Mouse (Mus musculus) lung, embryonic 14.5 days (tissue): ENCODE measurements around the gene Ubac2. TPM values are rescaled to one million over a fixed set of nuclear protein-coding genes. Genes with fewer than 3 reads are reported as not detected.
A peak's percentile ranks its signal among the peaks of the same experiment; 100 is the strongest.

Experiments used
- ATAC-seq: fragments of 200-750 bp; cut with Nextera tagmentation; 2 replicates; pipeline ENCODE4 v1.8.0; 2017; ENCODE audit warnings: mild to moderate bottlenecking, moderate TSS enrichment, moderate library complexity; ENCODE audit not compliant: insufficient read depth
- DNase-seq: peaks from one replicate; pipeline ENCODE4 v3.0.0-alpha.2; 2015
- H3K27ac ChIP-seq: fragments of 300-500 bp; sonication (generic); 2 replicates; pipeline ENCODE4 v1.5.1; 2014; ENCODE audit warnings: low read depth, mild to moderate bottlenecking, moderate library complexity
- H3K27me3 ChIP-seq: fragments of 300-500 bp; sonication (generic); 2 replicates; pipeline ENCODE4 v1.6.1; 2014; ENCODE audit warnings: low read length, control low read depth; ENCODE audit not compliant: insufficient read depth
- H3K36me3 ChIP-seq: fragments of 300-500 bp; sonication (generic); 2 replicates; pipeline ENCODE4 v1.6.1; 2014; ENCODE audit warnings: control low read depth; ENCODE audit not compliant: insufficient read depth
- H3K4me1 ChIP-seq: fragments of 300-500 bp; sonication (generic); 2 replicates; pipeline ENCODE4 v1.6.1; 2014; ENCODE audit warnings: antibody characterized with exemption, control low read depth; ENCODE audit not compliant: insufficient read depth
- H3K4me2 ChIP-seq: fragments of 300-500 bp; sonication (generic); 2 replicates; pipeline ENCODE4 v1.6.1; 2014; ENCODE audit warnings: mild to moderate bottlenecking
- H3K4me3 ChIP-seq: fragments of 300-500 bp; sonication (generic); 2 replicates; pipeline ENCODE4 v1.5.1; 2014; ENCODE audit warnings: low read depth, low read length
- H3K9ac ChIP-seq: fragments of 300-500 bp; sonication (generic); 2 replicates; pipeline ENCODE4 v1.6.1; 2014
- H3K9me3 ChIP-seq: fragments of 300-500 bp; sonication (generic); 2 replicates; pipeline ENCODE4 v1.6.1; 2016; ENCODE audit warnings: low read depth, low read length, control low read depth
- CTCF ChIP-seq: IDR thresholded peaks from 2 replicates; pipeline ENCODE4 v1.5.1; 2016; ENCODE audit warnings: antibody characterized with exemption, low read depth
- WGBS: fragments of 180-500 bp; shearing (Covaris S2); extraction: QIAGEN DNeasy Blood & Tissue Kit; methylation state at CpG from one replicate; pipeline ENCODE4 v1.1.7; 2014; 5-methylcytosine and 5-hydroxymethylcytosine counted together
- polyA plus RNA-seq: library from polyadenylated mRNA; unstranded; fragments of >200 nt; fragmentation: Nextera tagmentation; extraction: Ambion mirVana; gene quantifications from 2 replicates; pipeline ENCODE4 v1.2.1, GENCODE M21; 2014

Gene Ubac2
- polyA plus RNA-seq, 1 experiment from 2014 or later: 61.1 TPM

- Histone ChIP-seq H3K36me3 (no peaks in the 10 kb centered on the region), H3K4me2 (no peak overlapping the region), H3K4me3 (no peak overlapping the region), H3K27me3 (no peaks in the 10 kb centered on the region), H3K9me3 (no peaks in the 10 kb centered on the region), H3K27ac (no peak overlapping the region), H3K4me1 (peaks cover 4% of the 10 kb centered on the region; the same call in 1 of the 2 replicates), H3K9ac (no peak overlapping the region)
- DNase-seq (no peak), ATAC-seq (no peak)
- TF ChIP-seq CTCF: no peak
- 83% methylated on average over 4 of the region's 4 CpGs for WGBS
Measured at GRCm38 (mm10) chr14:121965461-121965860, 87.0 kb downstream of the Ubac2 start.

DNA sequence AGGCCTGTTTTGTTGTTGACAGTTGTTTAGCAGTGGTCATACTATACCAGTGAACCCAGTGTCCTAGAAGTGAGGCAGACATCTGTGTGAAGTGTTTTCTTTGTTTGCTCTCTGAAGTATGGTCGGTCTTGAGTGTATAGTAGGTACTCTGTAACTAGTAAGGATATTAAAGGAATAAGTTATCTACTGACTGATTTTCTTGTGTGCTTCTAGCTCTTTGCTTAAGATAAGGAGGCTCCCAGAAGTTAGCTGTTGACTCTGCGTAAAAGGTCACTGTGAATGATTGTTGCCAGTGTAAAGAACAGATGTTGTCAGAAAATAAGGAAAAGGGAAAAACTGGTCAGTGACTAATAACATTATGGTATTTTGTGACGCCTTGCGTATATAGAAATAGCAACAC lies 88.7 kb downstream of the Ubac2 start:
- Histone ChIP-seq H3K4me2 (no peak overlapping the region), H3K27me3 (no peaks in the 10 kb centered on the region), H3K9ac (no peak overlapping the region), H3K4me3 (no peak overlapping the region), H3K36me3 (no peaks in the 10 kb centered on the region), H3K4me1 (peaks cover 4% of the 10 kb centered on the region; the same call in 1 of the 2 replicates), H3K27ac (no peak overlapping the region), H3K9me3 (no peaks in the 10 kb centered on the region)
- DNase-seq (no peak), ATAC-seq (no peak)
- TF ChIP-seq CTCF: no peak
- WGBS: 58% methylated on average over 4 of the region's 4 CpGs

DNA sequence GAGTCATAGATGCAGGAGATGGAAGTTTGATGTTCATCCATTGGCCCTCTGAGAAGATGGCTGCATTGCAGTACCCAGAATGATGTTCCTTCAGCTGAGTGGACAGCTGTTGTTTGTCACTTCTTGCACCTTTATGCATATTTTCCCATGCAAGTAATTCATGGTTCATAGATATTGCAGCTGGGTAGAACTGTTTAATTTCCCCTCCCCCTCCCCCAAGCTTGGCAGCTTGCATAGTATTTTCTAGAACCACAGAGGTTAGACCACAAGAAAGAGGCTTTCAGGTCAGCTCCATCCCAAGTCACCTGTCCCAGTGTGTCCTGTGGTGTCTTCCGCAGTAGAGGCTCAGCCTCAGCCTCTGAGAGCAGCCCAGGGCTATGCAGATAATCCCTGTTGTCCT lies 92.0 kb downstream of the Ubac2 start:
- Histone ChIP-seq H3K9me3 (no peaks in the 10 kb centered on the region), H3K4me2 (no peak overlapping the region), H3K9ac (no peak overlapping the region), H3K27me3 (no peaks in the 10 kb centered on the region), H3K27ac (no peak overlapping the region), H3K36me3 (no peaks in the 10 kb centered on the region), H3K4me3 (no peak overlapping the region), H3K4me1 (no peaks in the 10 kb centered on the region)
- DNase-seq (no peak), ATAC-seq (no peak)
- TF ChIP-seq CTCF: no peak
- WGBS: 83% methylated on average over 1 of the region's 1 CpGs

GRCm38 (mm10) chr14:121973114-121973513 lies 94.7 kb downstream of the Ubac2 start:
- TF ChIP-seq CTCF: no peak
- no peak for DNase-seq
- H3K9ac ChIP-seq: no peak overlapping the region
- H3K4me1 ChIP-seq: no peaks in the 10 kb centered on the region
- no peak overlapping the region for H3K27ac ChIP-seq
- H3K9me3 ChIP-seq: no peaks in the 10 kb centered on the region
- H3K36me3 ChIP-seq: 0 out of 2 replicates have a peak, but pooled peaks cover 8% of the 10 kb centered on the region
- no peak overlapping the region for H3K4me2 ChIP-seq
- 86% methylated on average over 10 of the region's 10 CpGs for WGBS
- H3K27me3 ChIP-seq: no peaks in the 10 kb centered on the region
- no peak overlapping the region for H3K4me3 ChIP-seq
- ATAC-seq: no peak

- Histone ChIP-seq H3K9me3 (no peaks in the 10 kb centered on the region), H3K4me1 (no peaks in the 10 kb centered on the region), H3K4me3 (no peak overlapping the region), H3K9ac (no peak overlapping the region), H3K36me3 (0 out of 2 replicates have a peak, but pooled peaks cover 1% of the 10 kb centered on the region), H3K27me3 (no peaks in the 10 kb centered on the region), H3K4me2 (no peak overlapping the region), H3K27ac (no peak overlapping the region)
- WGBS: 73% methylated on average over 1 of the region's 1 CpGs
- TF ChIP-seq CTCF: no peak
- ATAC-seq (no peak), DNase-seq (no peak)
Measured at GRCm38 (mm10) chr14:121981531-121981930, 103.1 kb downstream of the Ubac2 start.

DNA sequence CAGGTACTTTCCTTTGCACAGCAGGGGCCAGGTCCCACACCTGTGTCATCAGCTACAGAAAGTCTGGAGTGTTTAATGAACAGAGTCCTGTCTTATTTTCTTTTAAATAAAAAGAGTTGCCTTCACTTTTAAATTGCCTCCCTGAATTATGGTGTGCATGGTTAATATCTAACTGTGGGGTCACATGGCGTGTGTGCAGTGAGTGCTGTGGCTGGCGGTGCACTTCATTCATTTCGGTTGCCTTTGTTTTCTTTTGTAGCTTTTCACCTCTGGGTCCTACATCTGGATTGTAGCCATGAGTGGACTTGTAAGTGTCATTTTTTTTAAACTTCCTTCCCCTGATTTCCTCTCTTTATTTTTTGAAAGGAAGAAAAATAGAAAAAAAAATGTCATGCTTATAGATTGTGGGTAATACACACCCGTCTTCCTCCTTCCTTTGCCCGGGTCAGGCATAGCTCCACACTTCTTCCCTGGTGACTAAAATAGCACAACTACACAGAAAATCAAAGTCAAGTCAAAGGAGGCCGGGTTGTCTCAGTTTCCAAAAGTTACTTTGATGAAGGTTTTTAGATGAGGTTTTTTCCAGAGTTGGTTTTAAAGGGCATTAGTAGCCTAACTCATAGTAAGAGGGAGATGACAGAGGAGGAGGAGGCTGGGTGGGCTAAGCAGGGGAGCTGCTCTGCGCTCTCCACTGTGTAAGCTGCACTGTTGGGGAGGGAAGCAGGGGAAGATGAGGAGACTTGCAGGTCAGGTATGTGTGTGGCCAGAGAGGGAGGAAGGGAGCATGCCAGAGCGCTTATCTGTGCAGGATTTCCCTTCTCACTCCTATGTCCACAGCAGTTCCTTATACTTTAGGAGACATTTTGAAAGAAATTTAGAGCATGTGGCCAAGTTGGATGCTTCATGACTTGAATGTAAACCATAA lies 104.9 kb downstream of the Ubac2 start:
- H3K4me1 ChIP-seq: no peaks in the 10 kb centered on the region
- H3K9ac ChIP-seq: no peak overlapping the region
- ATAC-seq (peak; percentile 63; the same call in 1 of the 2 replicates), DNase-seq (peak; percentile 47)
- no peaks in the 10 kb centered on the region for H3K9me3 ChIP-seq
- no peak overlapping the region for H3K4me3 ChIP-seq
- no peak overlapping the region for H3K4me2 ChIP-seq
- no peaks in the 10 kb centered on the region for H3K27me3 ChIP-seq
- H3K36me3 ChIP-seq: no peaks in the 10 kb centered on the region; the same call in 1 of the 2 replicates
- no peak for TF ChIP-seq CTCF
- peak overlapping the region; percentile 61 for H3K27ac ChIP-seq
- WGBS: 32% methylated on average over 8 of the region's 8 CpGs

DNA sequence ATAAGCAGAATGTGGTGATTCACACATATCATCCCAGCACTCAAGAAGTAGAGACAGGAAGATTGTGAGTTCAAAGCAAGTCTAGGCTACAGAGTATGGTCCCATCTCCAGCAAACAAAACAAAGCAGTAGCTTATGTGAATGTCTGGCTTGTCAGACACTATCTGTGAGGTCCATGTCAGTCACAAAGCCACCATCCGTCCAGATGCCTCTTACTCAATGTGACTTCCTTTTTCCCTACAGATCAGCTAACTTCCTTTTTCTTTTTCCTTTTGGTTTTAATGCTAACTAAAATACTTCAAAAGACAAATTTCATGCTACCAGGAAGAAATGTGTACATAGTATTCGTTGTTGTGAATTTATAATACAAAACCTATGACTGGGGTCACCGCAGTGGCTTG lies 107.1 kb downstream of the Ubac2 start:
- no peak overlapping the region for H3K9ac ChIP-seq
- no peaks in the 10 kb centered on the region for H3K9me3 ChIP-seq
- no peak overlapping the region for H3K4me3 ChIP-seq
- H3K4me2 ChIP-seq: no peak overlapping the region
- 72% methylated on average over 3 of the region's 3 CpGs for WGBS
- peak overlapping the region; percentile 18; the same call in 1 of the 2 replicates for H3K27ac ChIP-seq
- DNase-seq (no peak), ATAC-seq (no peak)
- H3K36me3 ChIP-seq: no peaks in the 10 kb centered on the region; the same call in 1 of the 2 replicates
- H3K27me3 ChIP-seq: no peaks in the 10 kb centered on the region
- TF ChIP-seq CTCF: no peak
- no peaks in the 10 kb centered on the region for H3K4me1 ChIP-seq
